Mouse (Mus musculus) CD4-positive helper T cell, adult 2 months (primary cell): Measurements from ENCODE around the gene Sdc1.

Experiments
- DNase-seq: peaks from one replicate; pipeline ENCODE4 v3.0.0-alpha.2; 2012; ENCODE audit warnings: low read depth, missing footprints, low spot score

Sdc1 gene

GRCm38 (mm10) chr12:8770946-8771843 is at the start of gene Sdc1:
Sdc1 (plus strand) TSS chr12:8771323.
- DNase-seq = peak; percentile 24

GRCm38 (mm10) chr12:8726890-8727289 is 44.2 kb upstream of the Sdc1 start:
- DNase-seq = no peak

GRCm38 (mm10) chr12:8728739-8729138 is 42.4 kb upstream of the Sdc1 start:
- no peak for DNase-seq

GRCm38 (mm10) chr12:8753654-8754053 is 17.5 kb upstream of the Sdc1 start:
- no peak for DNase-seq

GRCm38 (mm10) chr12:8754116-8754515 is 17.0 kb upstream of the Sdc1 start:
- DNase-seq = no peak

GRCm38 (mm10) chr12:8758029-8758428 is 13.1 kb upstream of the Sdc1 start:
- no peak for DNase-seq

- DNase-seq = no peak
Measured at GRCm38 (mm10) chr12:8759115-8759514, 12.0 kb upstream of the Sdc1 start.

- DNase-seq = no peak
Measured at GRCm38 (mm10) chr12:8759779-8760178, 11.3 kb upstream of the Sdc1 start.

GRCm38 (mm10) chr12:8760561-8760960 is 10.6 kb upstream of the Sdc1 start:
- DNase-seq = no peak

GRCm38 (mm10) chr12:8761058-8761457 is 10.1 kb upstream of the Sdc1 start:
- DNase-seq = peak; percentile 5

GRCm38 (mm10) chr12:8762667-8763066 is 8.5 kb upstream of the Sdc1 start:
- no peak for DNase-seq

GRCm38 (mm10) chr12:8764221-8764930 is 6.7 kb upstream of the Sdc1 start:
- no peak for DNase-seq

GRCm38 (mm10) chr12:8771844-8772380 is 789 bp downstream of the Sdc1 start:
- DNase-seq = peak; percentile 20

- peak; percentile 18 for DNase-seq
Measured at GRCm38 (mm10) chr12:8772451-8773143, 1.5 kb downstream of the Sdc1 start.

- no peak for DNase-seq
Measured at GRCm38 (mm10) chr12:8773336-8773735, 2.2 kb downstream of the Sdc1 start.

- no peak for DNase-seq
Measured at GRCm38 (mm10) chr12:8774183-8774582, 3.1 kb downstream of the Sdc1 start.

GRCm38 (mm10) chr12:8776206-8776605 is 5.1 kb downstream of the Sdc1 start:
- no peak for DNase-seq

- no peak for DNase-seq
Measured at GRCm38 (mm10) chr12:8776741-8777140, 5.6 kb downstream of the Sdc1 start.

GRCm38 (mm10) chr12:8778106-8778505 is 7.0 kb downstream of the Sdc1 start:
- no peak for DNase-seq

- DNase-seq = no peak
Measured at GRCm38 (mm10) chr12:8779851-8780250, 8.7 kb downstream of the Sdc1 start.

GRCm38 (mm10) chr12:8781121-8781520 is 10.0 kb downstream of the Sdc1 start:
- DNase-seq = no peak
